Mouse (Mus musculus) MEL (cell line): ENCODE data around the gene Slc7a8. TPM values are rescaled to one million over a fixed set of nuclear protein-coding genes. Genes with fewer than 3 reads are reported as not detected.

Experiments used
- DNase-seq: peaks from one replicate; pipeline ENCODE4 v3.0.0; 2011; ENCODE audit warnings: low read depth, low spot score
- H3K27ac ChIP-seq: 2 replicates; pipeline ENCODE4 v1.5.1; 2012; ENCODE audit warnings: low read depth, mild to moderate bottlenecking, control low read depth, low read length, moderate library complexity; ENCODE audit not compliant: control insufficient read depth
- H3K27me3 ChIP-seq, 2 experiments: fragments of 150-350 bp in 1 of 2; sonication (generic) in 1 of 2; 2 replicates each; pipeline ENCODE4 v1.6.1; 2012; ENCODE audit warnings: low read length in 2 of 2, mild to moderate bottlenecking in 2 of 2, improper control_type of control experiment in 1 of 2, moderate library complexity in 1 of 2; ENCODE audit not compliant: insufficient read depth in 2 of 2, control insufficient read depth in 1 of 2
- H3K36me3 ChIP-seq, 2 experiments: 2 replicates each; pipeline ENCODE4 v1.6.1; 2012 to 2014; ENCODE audit warnings: low read length in 2 of 2, improper control_type of control experiment in 1 of 2, inconsistent platforms in 1 of 2, mild to moderate bottlenecking in 1 of 2; ENCODE audit not compliant: insufficient read depth in 2 of 2, control insufficient read depth in 1 of 2
- H3K4me1 ChIP-seq, 2 experiments: fragments of 150-350 bp in 1 of 2; sonication (generic) in 1 of 2; 2 replicates each; pipeline ENCODE4 v1.6.1; 2012; ENCODE audit warnings: low read length in 2 of 2, improper control_type of control experiment in 1 of 2, mild to moderate bottlenecking in 1 of 2; ENCODE audit not compliant: insufficient read depth in 2 of 2, control insufficient read depth in 1 of 2
- H3K4me3 ChIP-seq, 2 experiments: fragments of 150-350 bp in 1 of 2; sonication (generic) in 1 of 2; 2 replicates each; pipeline ENCODE4 v1.5.1; 2012; ENCODE audit warnings: low read depth in 2 of 2, low read length in 2 of 2, mild to moderate bottlenecking in 2 of 2, moderate library complexity in 2 of 2, control low read depth in 1 of 2, improper control_type of control experiment in 1 of 2; ENCODE audit not compliant: control insufficient read depth in 1 of 2, insufficient read depth in 1 of 2
- H3K79me2 ChIP-seq: 2 replicates; pipeline ENCODE4 v1.6.1; 2012; ENCODE audit warnings: mild to moderate bottlenecking, low read length, moderate library complexity; ENCODE audit not compliant: control insufficient read depth, poor library complexity, insufficient read depth
- H3K9ac ChIP-seq: 2 replicates; pipeline ENCODE4 v1.6.1; 2012; ENCODE audit warnings: low read depth, mild to moderate bottlenecking, control low read depth, low read length, moderate library complexity; ENCODE audit not compliant: control insufficient read depth, poor library complexity, severe bottlenecking
- H3K9me3 ChIP-seq: fragments of 150-350 bp; sonication (generic); replicated peaks from 2 replicates; pipeline ENCODE4 v1.6.1; 2012; ENCODE audit warnings: mild to moderate bottlenecking, low read length, improper control_type of control experiment, moderate library complexity; ENCODE audit not compliant: insufficient read depth
- BHLHE40 ChIP-seq: IDR thresholded peaks from 2 replicates; pipeline ENCODE4 v1.6.1; 2012; ENCODE audit warnings: low read depth, mild to moderate bottlenecking, inconsistent platforms, low read length, improper control_type of control experiment, borderline replicate concordance
- CHD1 ChIP-seq: IDR thresholded peaks from 2 replicates; pipeline ENCODE4 v1.6.1; 2012; ENCODE audit warnings: low read depth, mild to moderate bottlenecking, inconsistent platforms, low read length, improper control_type of control experiment
- EP300 ChIP-seq, 2 experiments: IDR thresholded peaks; 2 replicates each; pipeline ENCODE4 v1.6.1; 2011; ENCODE audit warnings: improper control_type of control experiment in 2 of 2, low read length in 2 of 2, low read depth in 1 of 2, mild to moderate bottlenecking in 1 of 2
- ETS1 ChIP-seq: IDR thresholded peaks from 2 replicates; pipeline ENCODE4 v1.6.1; 2012; ENCODE audit warnings: low read depth, mild to moderate bottlenecking, inconsistent platforms, low read length, improper control_type of control experiment, moderate library complexity
- GATA1 ChIP-seq: IDR thresholded peaks from 2 replicates; pipeline ENCODE4 v1.6.1; 2011; ENCODE audit warnings: low read depth, low read length, improper control_type of control experiment
- HCFC1 ChIP-seq: IDR thresholded peaks from 2 replicates; pipeline ENCODE4 v1.6.1; 2012; ENCODE audit warnings: low read depth, mild to moderate bottlenecking, inconsistent platforms, low read length, improper control_type of control experiment, moderate library complexity
- JUND ChIP-seq: IDR thresholded peaks from 2 replicates; pipeline ENCODE4 v1.6.1; 2011; ENCODE audit warnings: low read depth, mild to moderate bottlenecking, improper control_type of control experiment, low read length
- KAT2A ChIP-seq: conservative IDR thresholded peaks from 2 replicates; pipeline ENCODE4 v1.6.1; 2012; ENCODE audit warnings: low read depth, low read length, improper control_type of control experiment, inconsistent platforms
- MAX ChIP-seq: IDR thresholded peaks from 2 replicates; pipeline ENCODE4 v1.6.1; 2011; ENCODE audit warnings: low read length, improper control_type of control experiment
- MAZ ChIP-seq: IDR thresholded peaks from 2 replicates; pipeline ENCODE4 v1.6.1; 2012; ENCODE audit warnings: low read depth, mild to moderate bottlenecking, inconsistent platforms, low read length, improper control_type of control experiment
- MEF2A ChIP-seq: IDR thresholded peaks from 2 replicates; pipeline ENCODE4 v1.6.1; 2014; ENCODE audit warnings: low read depth, mild to moderate bottlenecking, inconsistent platforms, low read length, improper control_type of control experiment; ENCODE audit not compliant: poor library complexity, insufficient replicate concordance, severe bottlenecking; ENCODE audit errors: extremely low read depth
- MYB ChIP-seq: IDR thresholded peaks from 2 replicates; pipeline ENCODE4 v1.6.1; 2011; ENCODE audit warnings: mild to moderate bottlenecking, low read depth, low read length, improper control_type of control experiment
- MYC ChIP-seq: IDR thresholded peaks from 2 replicates; pipeline ENCODE4 v1.6.1; 2011; ENCODE audit warnings: low read depth, mild to moderate bottlenecking, low read length, improper control_type of control experiment, moderate library complexity
- NRF1 ChIP-seq: IDR thresholded peaks from 2 replicates; pipeline ENCODE4 v1.6.1; 2014; ENCODE audit warnings: low read depth, mild to moderate bottlenecking, inconsistent platforms, low read length, improper control_type of control experiment, moderate library complexity; ENCODE audit not compliant: poor library complexity, insufficient read depth, severe bottlenecking
- POLR2A ChIP-seq, 2 experiments: IDR thresholded peaks; 2 replicates each; pipeline ENCODE4 v1.6.1; 2011 to 2012; ENCODE audit warnings: low read length in 2 of 2, mild to moderate bottlenecking in 2 of 2, control low read depth in 1 of 2, improper control_type of control experiment in 1 of 2, low read depth in 1 of 2, moderate library complexity in 1 of 2; ENCODE audit not compliant: control insufficient read depth in 1 of 2, insufficient read depth in 1 of 2, poor library complexity in 1 of 2
- POLR2AphosphoS2 ChIP-seq: IDR thresholded peaks from 2 replicates; pipeline ENCODE4 v1.6.1; 2011; ENCODE audit warnings: low read length, improper control_type of control experiment
- RAD21 ChIP-seq: IDR thresholded peaks from 2 replicates; pipeline ENCODE4 v1.6.1; 2011; ENCODE audit warnings: mild to moderate bottlenecking, low read depth, low read length, improper control_type of control experiment
- RCOR1 ChIP-seq: IDR thresholded peaks from 2 replicates; pipeline ENCODE4 v1.6.1; 2012; ENCODE audit warnings: low read depth, mild to moderate bottlenecking, inconsistent platforms, low read length, improper control_type of control experiment
- SMC3 ChIP-seq: IDR thresholded peaks from 2 replicates; pipeline ENCODE4 v1.6.1; 2011; ENCODE audit warnings: low read depth, low read length, improper control_type of control experiment
- TBP ChIP-seq: IDR thresholded peaks from 2 replicates; pipeline ENCODE4 v1.8.0; 2011; ENCODE audit warnings: low read depth, low read length, improper control_type of control experiment
- TCF12 ChIP-seq: IDR thresholded peaks from 2 replicates; pipeline ENCODE4 v1.6.1; 2014; ENCODE audit warnings: low read depth, mild to moderate bottlenecking, inconsistent platforms, low read length, improper control_type of control experiment, moderate library complexity
- UBTF ChIP-seq: IDR thresholded peaks from 2 replicates; pipeline ENCODE4 v1.6.1; 2012; ENCODE audit warnings: low read depth, mild to moderate bottlenecking, inconsistent platforms, low read length, improper control_type of control experiment, moderate library complexity, borderline replicate concordance; ENCODE audit not compliant: insufficient read depth
- USF1 ChIP-seq: IDR thresholded peaks from 2 replicates; pipeline ENCODE4 v1.6.1; 2014; ENCODE audit warnings: low read depth, mild to moderate bottlenecking, inconsistent platforms, low read length, improper control_type of control experiment, moderate library complexity
- USF2 ChIP-seq, 2 experiments: IDR thresholded peaks; 2 replicates each; pipeline ENCODE4 v1.6.1; 2011 to 2012; ENCODE audit warnings: improper control_type of control experiment in 2 of 2, low read length in 2 of 2, borderline replicate concordance in 1 of 2, inconsistent platforms in 1 of 2, low read depth in 1 of 2, mild to moderate bottlenecking in 1 of 2; ENCODE audit not compliant: insufficient read depth in 1 of 2
- ZC3H11A ChIP-seq: IDR thresholded peaks from 2 replicates; pipeline ENCODE4 v1.6.1; 2012; ENCODE audit warnings: low read depth, mild to moderate bottlenecking, inconsistent platforms, low read length, improper control_type of control experiment
- ZKSCAN1 ChIP-seq: IDR thresholded peaks from 2 replicates; pipeline ENCODE4 v1.6.1; 2012; ENCODE audit warnings: low read depth, mild to moderate bottlenecking, inconsistent platforms, low read length, improper control_type of control experiment, moderate library complexity
- ZMIZ1 ChIP-seq: IDR thresholded peaks from 2 replicates; pipeline ENCODE4 v1.6.1; 2012; ENCODE audit warnings: low read depth, mild to moderate bottlenecking, inconsistent platforms, low read length, improper control_type of control experiment, moderate library complexity
- ZNF384 ChIP-seq: IDR thresholded peaks from 2 replicates; pipeline ENCODE4 v1.6.1; 2012; ENCODE audit warnings: low read depth, mild to moderate bottlenecking, inconsistent platforms, low read length, improper control_type of control experiment
- polyA plus RNA-seq, 2 experiments: library from polyadenylated mRNA; stranded (reverse) in 1 of 2; unstranded in 1 of 2; fragments of >175 nt in 1 of 2; fragments of >200 nt in 1 of 2; gene quantifications; 2 replicates each; pipeline versions ENCODE4 v1.2.1 to v1.2.4; 2012; ENCODE audit warnings: low replicate concordance in 2 of 2, low read depth in 1 of 2; ENCODE audit not compliant: insufficient read length in 2 of 2, insufficient read depth in 1 of 2, missing spikeins in 1 of 2
- total RNA-seq: library from RNA; depleted of rRNA; stranded (reverse); fragments of 300-350 nt; gene quantifications from 2 replicates; pipeline ENCODE4 v1.2.3, GENCODE M21; 2012

Gene Slc7a8
- total and polyA plus RNA-seq, 3 experiments: 0.08 to 0.29 TPM; not detected in 1

GRCm38 (mm10) chr14:54769068-54769425 is 12.7 kb downstream of the Slc7a8 start:
- Histone ChIP-seq H3K4me1 (no peaks in the 10 kb centered on the region), H3K27ac (no peak overlapping the region), H3K36me3 (no peaks in the 10 kb centered on the region)

GRCm38 (mm10) chr14:54768314-54769067 is 13.3 kb downstream of the Slc7a8 start:
- H3K27ac ChIP-seq: no peak overlapping the region
- H3K27me3 ChIP-seq: no peaks in the 10 kb centered on the region; a peak in 2 of 4 replicates
- no peak for TF ChIP-seq MYC
- no peak for TF ChIP-seq USF1
- TF ChIP-seq ZKSCAN1: no peak
- no peak for TF ChIP-seq ETS1
- no peak for TF ChIP-seq ZMIZ1
- no peak for TF ChIP-seq JUND
- TF ChIP-seq GATA1: no peak
- TF ChIP-seq UBTF: no peak
- no peak for TF ChIP-seq MEF2A
- TF ChIP-seq RCOR1: no peak
- no peak for TF ChIP-seq POLR2A (IDR thresholded peaks at IDR 0.05; ENCODE audit: control insufficient read depth in 1 of 2, insufficient read depth in 1 of 2, low read depth in 1 of 2, low read length in 2 of 2, poor library complexity in 1 of 2)
- TF ChIP-seq EP300 (IDR thresholded peaks at IDR 0.05; ENCODE audit: low read depth in 1 of 2, low read length in 2 of 2): no peak
- TF ChIP-seq NRF1: no peak
- no peak for TF ChIP-seq ZC3H11A
- TF ChIP-seq MAZ: no peak
- TF ChIP-seq TBP: no peak
- no peaks in the 10 kb centered on the region for H3K36me3 ChIP-seq
- H3K79me2 ChIP-seq: no peaks in the 10 kb centered on the region
- no peaks in the 10 kb centered on the region for H3K9me3 ChIP-seq
- no peak overlapping the region for H3K9ac ChIP-seq
- no peaks in the 10 kb centered on the region for H3K4me1 ChIP-seq
- H3K4me3 ChIP-seq: no peak overlapping the region
- no peak for DNase-seq

More at GRCm38 (mm10) chr14:54769068-54769425, 12.7 kb downstream of the Slc7a8 start:
- H3K9ac ChIP-seq: no peak overlapping the region
- TF ChIP-seq EP300 (IDR thresholded peaks at IDR 0.05; ENCODE audit: low read depth in 1 of 2, low read length in 2 of 2) (no peak), RAD21 (no peak), ZNF384 (no peak), USF2 (IDR thresholded peaks at IDR 0.05; ENCODE audit: borderline replicate concordance in 1 of 2, insufficient read depth in 1 of 2, low read depth in 1 of 2, low read length in 2 of 2) (no peak), MAX (no peak), ZC3H11A (no peak), POLR2AphosphoS2 (no peak), MYB (no peak), RCOR1 (no peak), BHLHE40 (no peak), POLR2A (IDR thresholded peaks at IDR 0.05; ENCODE audit: control insufficient read depth in 1 of 2, insufficient read depth in 1 of 2, low read depth in 1 of 2, low read length in 2 of 2, poor library complexity in 1 of 2) (no peak), USF1 (no peak), ETS1 (no peak), HCFC1 (no peak), TCF12 (no peak), CHD1 (no peak), SMC3 (no peak), ZMIZ1 (no peak), KAT2A (no peak)
- TF ChIP-seq, all 39 proteins: peak for 0
- H3K9me3 ChIP-seq: no peaks in the 10 kb centered on the region
- no peaks in the 10 kb centered on the region for H3K79me2 ChIP-seq
- no peak for DNase-seq
- peaks cover 0 to 1% of the 10 kb centered on the region in 2 experiments; a peak in 2 of 4 replicates for H3K27me3 ChIP-seq
- no peak overlapping the region for H3K4me3 ChIP-seq
